In genomic region chr13:36267399-36267798, GRCm38 (mm10) we compare ENCODE assay signal across 23 mouse cellular contexts.
DNase-seq lines count a peak whose midpoint lies in the region; ATAC-seq and TF ChIP-seq lines count a peak whose summit lies in the region.
"Had no signal": no experiment of that assay in that cellular context is flagged by ENCODE, and none has a peak within 500 bp of the region (broad histone marks: within the 10 kb centered on the region; RNA-seq: fewer than 3 reads in every experiment).

No protein-coding gene starts in this region.

- H3K4me2 ChIP-seq in midbrain, embryonic 11.5 days = no peak overlapping the region
- H3K4me2 ChIP-seq in midbrain, postnatal 0 days (ENCODE audit: low read depth, low read length, poor library complexity, severe bottlenecking) = no peak overlapping the region
- H3K4me2 ChIP-seq: embryonic facial prominence, embryonic 13.5 days; embryonic facial prominence, embryonic 15.5 days; forebrain, embryonic 12.5 days had no signal

- H3K9ac ChIP-seq in midbrain, embryonic 11.5 days (ENCODE audit: low read length) = no peak overlapping the region
- H3K9ac ChIP-seq in midbrain, postnatal 0 days (replicated peaks; ENCODE audit: low read length, poor library complexity, severe bottlenecking) = no peak overlapping the region
- H3K9ac ChIP-seq: embryonic facial prominence, embryonic 13.5 days; embryonic facial prominence, embryonic 15.5 days; forebrain, embryonic 12.5 days had no signal

- no peak for TF ChIP-seq CTCF in midbrain, postnatal 0 days (IDR thresholded peaks at IDR 0.05)

- no peak for DNase-seq in cerebellum, postnatal 36 days
- peak; percentile 23 for DNase-seq in cerebellum, adult 9-10 months
- DNase-seq in cerebellum, adult 11 months = no peak
- DNase-seq in midbrain, embryonic 11.5 days (ENCODE audit: low spot score, missing footprints) = peak; percentile 73
- DNase-seq in midbrain, postnatal 0 days (ENCODE audit: low spot score) = no peak
- DNase-seq: adrenal gland, adult 8-10 months; adrenal gland, postnatal 14 days; adrenal gland, postnatal 36 days; B cell, adult 2 months; embryo, embryonic 11 days had no signal

- H3K4me3 ChIP-seq in midbrain, embryonic 11.5 days (ENCODE audit: low read depth, low read length) = no peak overlapping the region
- H3K4me3 ChIP-seq in midbrain, postnatal 0 days (ENCODE audit: low read depth, low read length) = no peak overlapping the region
- H3K4me3 ChIP-seq: embryonic facial prominence, embryonic 13.5 days; embryonic facial prominence, embryonic 15.5 days; erythroblast, embryonic 14.5 days; forebrain, embryonic 10.5 days; forebrain, embryonic 12.5 days had no signal

- H3K27ac ChIP-seq in midbrain, embryonic 11.5 days (ENCODE audit: low read depth, low read length) = no peak overlapping the region
- H3K27ac ChIP-seq in midbrain, postnatal 0 days (ENCODE audit: low read depth, low read length) = no peak overlapping the region
- H3K27ac ChIP-seq: embryonic facial prominence, embryonic 13.5 days; embryonic facial prominence, embryonic 15.5 days; forebrain, embryonic 10.5 days; forebrain, embryonic 12.5 days had no signal

- no peaks in the 10 kb centered on the region for H3K36me3 ChIP-seq in midbrain, embryonic 11.5 days (ENCODE audit: control insufficient read depth, insufficient read depth, low read length)
- H3K36me3 ChIP-seq in midbrain, postnatal 0 days (ENCODE audit: insufficient read depth, low read length) = no peaks in the 10 kb centered on the region
- H3K36me3 ChIP-seq: embryonic facial prominence, embryonic 13.5 days; embryonic facial prominence, embryonic 15.5 days; forebrain, embryonic 10.5 days; forebrain, embryonic 12.5 days had no signal

- peak; percentile 78 for ATAC-seq in cerebellum, adult (ENCODE audit: insufficient number of reproducible peaks, low FRiP score, low TSS enrichment)
- ATAC-seq in midbrain, embryonic 11.5 days (ENCODE audit: low FRiP score) = no peak
- no peak for ATAC-seq in midbrain, postnatal 0 days (ENCODE audit: low FRiP score)
- ATAC-seq: activated CD4-positive, CD25-positive, alpha-beta regulatory T cell, adult 4 months; CD4-positive, CD25-positive, alpha-beta regulatory T cell, adult 4 months; forebrain, embryonic 14.5 days; forebrain, embryonic 16.5 days; Patski had no signal

- no peaks in the 10 kb centered on the region for H3K9me3 ChIP-seq in midbrain, embryonic 11.5 days (ENCODE audit: control insufficient read depth, low read length)
- H3K9me3 ChIP-seq in midbrain, postnatal 0 days (ENCODE audit: low read length) = no peaks in the 10 kb centered on the region
- H3K9me3 ChIP-seq: embryonic facial prominence, embryonic 13.5 days; embryonic facial prominence, embryonic 15.5 days; forebrain, embryonic 10.5 days; forebrain, embryonic 12.5 days; G1E had no signal

- peaks cover 2% of the 10 kb centered on the region; the same call in 1 of the 2 replicates for H3K4me1 ChIP-seq in midbrain, embryonic 11.5 days (ENCODE audit: control insufficient read depth, insufficient read depth, low read length)
- H3K4me1 ChIP-seq in midbrain, postnatal 0 days (ENCODE audit: insufficient read depth, low read length) = no peaks in the 10 kb centered on the region; the same call in 1 of the 2 replicates
- H3K4me1 ChIP-seq: embryonic facial prominence, embryonic 13.5 days; embryonic facial prominence, embryonic 15.5 days had no signal

- no peaks in the 10 kb centered on the region for H3K27me3 ChIP-seq in midbrain, embryonic 11.5 days (ENCODE audit: control insufficient read depth, insufficient read depth, low read length)
- H3K27me3 ChIP-seq in midbrain, postnatal 0 days (ENCODE audit: insufficient read depth, low read length) = no peaks in the 10 kb centered on the region
- H3K27me3 ChIP-seq: CH12.LX; embryonic facial prominence, embryonic 13.5 days; embryonic facial prominence, embryonic 15.5 days; forebrain, embryonic 12.5 days; Patski had no signal

- WGBS in midbrain, embryonic 11.5 days = 83% methylated on average over 1 of the region's 1 CpGs
- WGBS in midbrain, postnatal 0 days = 95% methylated on average over 1 of the region's 1 CpGs

Comparison
In these comparisons a context has a peak if more than half of its experiments do, and no peak if none do; other contexts are left out.
1. DNase-seq: peak in cerebellum, adult 9-10 months (single experiment) and midbrain, embryonic 11.5 days (single experiment); none in cerebellum, postnatal 36 days (0 of 2), cerebellum, adult 11 months (single experiment) and midbrain, postnatal 0 days (single experiment).